Mouse (Mus musculus) left cerebral cortex, postnatal 36 days (tissue): ENCODE data around the gene Nmb. TPM values are rescaled to one million over a fixed set of nuclear protein-coding genes. Genes with fewer than 3 reads are reported as not detected.
A peak's percentile ranks its signal among the peaks of the same experiment; 100 is the strongest.

Experiments used
- DNase-seq, 2 experiments: peaks; one replicate each; pipeline ENCODE4 v3.0.0; 2021 to 2022; ENCODE audit warnings: low spot score in 2 of 2, mixed read lengths in 1 of 2
- intact Hi-C: fragments of 180-260 bp; cut with DNase I; formaldehyde crosslinking; loops from one replicate; pipeline ENCODE4 v1.15.1; 2025
- total RNA-seq, 2 experiments: library from RNA; stranded (reverse); gene quantifications; 2 replicates each; pipeline ENCODE4 v1.2.3; 2021

Gene Nmb
- total RNA-seq, 2 experiments from 2014 or later = 3.3 to 7.1 TPM

DNA sequence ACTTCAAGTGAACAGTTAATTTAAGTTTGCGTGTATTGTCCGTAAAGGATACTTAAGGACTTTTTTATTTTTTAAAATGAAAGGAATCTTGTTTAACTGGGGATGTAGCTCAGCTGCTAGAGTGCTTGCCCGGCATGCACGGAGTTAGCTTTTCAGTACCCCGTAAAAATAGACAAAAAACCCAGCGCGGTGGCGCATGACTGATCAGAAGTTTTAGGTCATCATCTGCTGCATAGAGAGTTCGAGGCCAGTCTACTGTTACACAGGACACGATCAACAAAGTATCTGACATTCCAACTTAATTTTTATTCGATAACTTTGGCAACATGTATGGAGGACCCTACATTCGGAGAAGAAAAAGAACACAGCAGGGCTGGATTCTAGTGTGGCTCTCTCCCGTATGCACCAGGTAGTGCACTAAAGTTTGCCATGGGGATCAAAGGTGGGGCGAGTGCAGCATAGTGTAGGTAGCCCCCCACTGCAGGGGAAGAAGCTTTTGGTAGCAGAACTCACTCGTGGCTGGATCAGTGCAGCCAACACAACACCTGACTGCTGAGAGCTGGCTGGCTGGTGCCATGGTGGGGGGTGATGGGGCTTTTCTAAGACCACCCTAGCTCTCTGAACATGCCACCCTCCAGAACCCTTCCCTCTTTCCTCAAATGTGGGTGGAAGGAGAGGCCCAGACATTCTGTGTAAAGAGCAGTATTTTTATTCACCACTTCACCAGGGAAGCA, 3.2 kb downstream of the Nmb start:
- intact Hi-C loops = no loop called here
- no peak for DNase-seq

DNA sequence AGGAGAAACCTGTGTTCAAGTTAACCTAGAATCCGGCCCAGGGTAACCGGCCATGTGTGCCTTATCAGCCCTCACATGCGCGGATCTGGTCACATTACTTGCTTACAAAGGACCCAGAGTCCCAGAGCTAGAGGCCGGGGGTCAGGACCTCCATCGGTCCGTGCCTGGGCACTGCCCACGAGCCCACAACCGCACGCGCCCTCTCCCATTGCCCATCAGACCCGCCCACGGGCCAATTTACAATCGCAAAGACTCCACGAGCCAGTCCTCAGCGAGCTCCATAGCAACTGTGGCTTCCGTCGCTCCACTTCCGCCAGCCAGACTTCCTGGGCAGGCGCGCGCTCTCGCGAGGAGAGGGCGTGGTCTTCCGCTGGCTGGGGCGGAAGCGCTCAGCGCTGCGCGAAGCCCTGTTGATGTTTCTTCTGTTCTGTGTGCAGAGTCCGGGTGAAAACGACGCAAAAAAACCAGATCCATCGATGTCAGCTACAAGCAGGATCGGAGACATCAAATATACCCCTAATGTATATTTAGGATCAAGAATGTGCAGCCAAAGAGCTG, 3.9 kb downstream of the Nmb start, which contains the start of gene Wdr73:
TSS of gene Wdr73 (minus strand) at position 326 of the 558 bp plus-strand sequence.
- intact Hi-C loops = no loop called here
- peak; percentile 90 to 91 for DNase-seq

DNA sequence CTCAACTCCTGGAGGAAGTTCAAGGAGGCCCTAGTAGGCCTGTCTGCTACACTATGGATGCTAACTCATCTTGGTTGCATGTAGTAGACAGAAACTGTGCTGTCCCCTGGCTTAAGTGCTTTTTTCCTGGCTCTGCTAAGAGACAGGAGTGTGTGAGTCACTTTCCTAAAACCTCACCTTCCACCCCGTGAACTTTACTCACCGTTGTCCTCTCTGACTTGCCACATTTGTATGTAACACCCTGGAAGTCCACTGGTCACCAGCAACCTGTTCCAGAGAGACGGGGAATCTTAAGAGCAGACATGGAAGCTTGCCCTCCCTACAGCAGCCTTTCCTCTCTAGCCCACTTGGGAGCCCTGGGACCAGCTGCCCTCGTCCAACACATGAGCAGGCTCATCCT, 7.2 kb downstream of the Nmb start:
- intact Hi-C loops = no loop called here
- no peak for DNase-seq

DNA sequence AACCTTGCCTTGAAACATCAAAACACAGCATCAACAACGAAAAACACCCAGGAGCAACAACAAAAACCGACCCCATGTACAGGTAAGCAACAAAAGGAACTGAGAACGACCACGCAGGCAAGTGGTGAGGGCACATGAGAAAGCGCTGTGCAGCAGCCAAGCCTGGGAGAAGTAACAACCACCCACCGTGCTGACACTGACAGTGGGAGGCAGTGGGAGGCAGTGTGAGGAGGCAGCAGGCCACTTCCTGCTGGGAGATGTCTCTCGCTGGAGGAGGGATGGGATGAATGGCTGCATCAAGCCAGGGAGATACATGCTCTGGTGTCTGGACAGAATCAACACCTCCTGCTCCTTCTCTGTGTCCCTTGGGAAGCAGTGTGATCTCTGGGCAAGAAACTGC, 7.7 kb downstream of the Nmb start:
- DNase-seq = peak in 1 of 2 experiments; percentile 32
- intact Hi-C loops = no loop called here

DNA sequence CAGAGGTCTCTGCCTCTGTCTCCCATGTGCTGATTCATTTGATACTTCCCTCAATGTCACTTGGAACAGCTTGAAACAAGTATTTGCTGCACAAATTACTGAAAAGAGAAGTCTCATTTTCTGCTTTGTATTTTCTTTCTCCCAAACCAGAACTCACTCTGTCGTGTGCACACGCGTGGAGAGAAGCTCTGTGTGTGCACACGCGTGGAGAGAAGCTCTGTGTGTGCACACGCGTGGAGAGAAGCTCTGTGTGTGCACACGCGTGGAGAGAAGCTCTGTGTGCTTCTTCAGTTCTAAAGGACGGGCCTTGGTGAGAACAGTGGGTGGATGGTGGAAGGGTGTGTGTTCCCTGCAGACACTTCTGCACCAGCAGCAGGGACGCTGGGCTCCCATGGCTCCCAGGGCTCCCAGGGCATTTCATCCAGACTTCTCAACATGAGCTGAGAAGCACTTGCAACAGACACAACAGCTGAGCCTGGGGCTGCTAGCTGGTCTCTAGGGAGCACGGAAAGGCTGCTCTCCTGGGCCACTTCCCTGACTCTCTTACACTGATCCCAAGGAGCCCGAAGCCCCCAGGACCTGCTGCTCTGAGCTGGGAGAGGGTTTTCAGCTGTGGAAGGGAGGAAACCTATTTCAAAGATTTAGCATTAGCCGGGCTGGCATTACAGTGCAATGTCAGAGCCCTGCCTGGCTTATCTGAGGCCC, 9.9 kb downstream of the Nmb start:
- intact Hi-C loops = no loop called here
- DNase-seq = no peak

DNA sequence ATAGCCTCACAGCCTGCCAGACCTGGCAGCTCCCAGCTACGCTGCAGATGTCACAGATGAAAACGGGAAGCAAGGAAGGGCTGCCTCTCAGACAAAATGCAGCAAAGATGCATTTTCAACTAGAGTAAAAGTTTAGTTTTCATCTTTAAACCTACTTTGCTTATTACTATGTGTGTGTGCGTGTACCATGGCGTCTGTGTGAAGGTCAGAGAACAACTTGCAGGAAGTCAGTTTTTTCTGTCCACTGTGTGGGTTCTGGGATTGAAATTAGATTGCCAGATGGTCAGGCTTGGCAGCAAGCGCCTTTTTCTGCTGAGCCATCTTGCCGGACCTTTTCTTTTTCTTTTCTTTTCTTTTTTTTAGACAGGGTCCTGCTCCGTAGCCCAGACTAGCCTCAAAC, 10.7 kb downstream of the Nmb start:
- no peak for DNase-seq
- intact Hi-C loops = no loop called here

DNA sequence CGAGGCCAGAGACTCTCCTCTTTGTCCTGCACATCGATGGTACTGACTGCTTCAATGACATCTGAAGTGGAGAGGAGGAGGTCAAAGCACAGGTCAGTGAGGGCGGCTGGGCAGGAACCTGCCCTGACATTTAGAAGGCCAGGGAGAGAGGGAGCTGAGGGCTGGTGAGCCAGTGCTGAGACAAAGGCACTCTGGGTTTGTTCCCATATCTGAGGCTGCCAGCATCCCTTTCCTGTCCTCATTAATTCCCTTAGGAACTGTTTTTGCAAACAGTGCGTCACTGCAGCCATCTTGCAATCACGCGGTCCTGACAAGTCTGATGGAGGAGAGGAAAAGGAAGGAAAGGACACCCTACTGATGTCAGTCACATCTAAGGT, 11.1 kb downstream of the Nmb start:
- intact Hi-C loops = no loop called here

DNA sequence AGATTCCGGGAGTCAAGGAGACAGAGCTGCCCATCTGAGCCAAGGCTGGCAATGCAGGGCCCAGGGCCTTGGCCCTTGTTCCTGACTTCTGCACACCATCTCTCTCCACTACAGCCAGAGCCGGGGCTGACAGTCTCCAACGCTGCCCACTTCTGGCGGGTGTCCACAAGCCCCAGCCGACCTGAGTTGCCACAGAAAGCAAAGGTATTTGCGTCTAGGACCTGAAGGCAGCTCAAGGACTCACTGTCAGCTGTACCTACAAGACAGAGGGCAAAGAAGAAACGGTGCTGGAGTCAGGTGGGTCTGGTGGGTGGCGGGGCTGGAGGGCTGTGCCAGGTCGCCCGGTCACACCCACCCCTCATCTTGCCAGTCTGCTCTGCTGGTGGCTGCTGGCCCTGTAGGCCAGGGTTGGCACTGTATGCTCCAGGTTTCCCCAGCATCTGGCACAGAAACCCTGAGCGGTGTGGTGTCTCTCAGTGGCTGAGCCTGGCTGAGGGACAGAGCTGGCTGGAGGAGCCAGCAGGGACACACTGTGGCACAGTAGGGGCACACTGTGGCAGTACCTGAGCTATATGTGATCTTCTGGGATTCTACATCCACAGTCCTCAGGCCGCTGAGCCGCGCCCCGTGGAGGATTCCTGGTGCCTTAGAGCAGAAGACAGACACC, 11.7 kb downstream of the Nmb start:
- intact Hi-C loops = no loop called here
- no peak for DNase-seq

More for the DNA sequence above, 11.1 kb downstream of the Nmb start:
- no peak for DNase-seq

DNA sequence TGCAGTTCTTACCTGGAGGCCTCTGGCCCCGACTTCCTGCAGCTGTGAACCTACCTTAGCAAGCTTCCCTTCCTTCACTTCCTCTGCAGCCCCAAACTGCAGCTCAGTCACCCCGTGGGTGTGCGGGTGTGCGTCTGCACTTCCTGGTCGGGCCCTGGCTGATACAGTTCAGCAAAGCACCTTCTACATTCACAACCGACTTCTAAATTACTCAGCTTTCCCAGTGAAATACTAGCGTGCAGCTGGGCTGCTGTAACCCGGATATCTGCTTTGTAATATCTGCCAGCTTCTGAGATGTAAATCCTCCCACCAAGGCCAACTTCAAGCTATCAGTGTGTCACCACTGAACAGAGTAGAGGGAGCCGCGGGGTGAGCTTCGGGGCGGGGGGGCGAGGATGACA, 15.0 kb downstream of the Nmb start:
- no peak for DNase-seq
- intact Hi-C loops = no loop called here

DNA sequence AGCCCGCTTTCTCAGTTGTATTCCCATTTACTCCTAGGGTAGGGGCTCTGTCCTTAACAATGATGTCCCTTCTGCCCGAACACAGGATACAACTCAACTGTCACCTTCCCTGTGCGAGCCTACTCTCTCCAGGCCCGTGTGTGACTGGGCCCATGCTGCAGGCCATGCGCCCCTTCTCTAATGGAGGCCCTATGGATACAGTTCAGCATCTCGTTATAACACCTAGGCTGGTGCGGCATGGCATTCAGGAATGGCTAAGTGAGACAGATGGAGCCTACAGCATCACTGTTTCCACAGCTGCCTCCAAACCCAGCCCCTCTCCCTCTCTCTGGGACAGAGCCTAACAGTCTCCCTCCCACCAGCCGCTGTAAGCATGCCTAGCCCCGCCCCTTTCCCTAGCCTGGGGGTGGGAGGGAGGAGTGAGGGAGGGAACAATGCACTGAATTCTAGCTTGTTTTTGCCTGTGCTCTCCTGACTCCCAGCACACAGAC, 15.8 kb downstream of the Nmb start:
- DNase-seq = peak; percentile 28 to 43
- intact Hi-C loops = no loop called here

DNA sequence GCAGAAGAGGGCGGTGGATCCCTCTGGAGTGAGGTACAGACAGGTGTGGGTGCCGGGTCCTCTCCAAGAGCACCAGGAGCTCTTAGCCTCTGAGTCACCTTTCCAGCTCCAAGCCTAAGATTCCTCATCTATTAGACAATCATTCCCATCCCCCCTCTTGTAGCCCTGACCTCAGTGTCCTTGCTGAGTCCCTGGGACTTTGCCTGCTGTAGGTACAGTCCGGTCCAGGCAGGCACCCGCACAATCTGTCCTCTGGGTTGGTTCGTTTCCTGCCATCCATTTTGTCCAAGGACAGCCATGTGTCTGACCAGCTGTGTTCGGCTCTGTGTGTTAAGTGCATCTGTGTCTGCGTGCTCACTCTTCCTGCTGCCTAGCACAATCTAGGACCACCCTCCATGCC, 16.3 kb downstream of the Nmb start:
- no peak for DNase-seq
- intact Hi-C loops = no loop called here

DNA sequence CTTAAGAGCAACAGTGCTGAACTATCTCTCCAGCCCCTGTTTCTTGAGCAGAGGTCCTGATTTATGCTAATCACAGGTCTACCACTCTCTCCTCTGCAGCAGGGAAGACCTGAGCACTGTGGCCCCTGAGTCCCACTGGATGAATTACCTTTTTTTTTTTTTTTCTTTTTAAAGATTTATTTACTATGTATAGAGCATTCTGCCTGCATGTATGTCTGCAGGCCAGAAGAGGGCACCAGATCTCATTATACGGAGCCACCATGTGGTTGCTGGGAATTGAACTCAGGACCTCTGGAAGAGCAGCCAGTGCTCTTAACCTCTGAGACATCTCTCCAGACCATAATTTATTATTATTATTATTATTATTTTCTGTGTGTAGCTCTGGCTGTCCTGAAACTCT, 19.2 kb downstream of the Nmb start:
- no peak for DNase-seq
- intact Hi-C loops = no loop called here

DNA sequence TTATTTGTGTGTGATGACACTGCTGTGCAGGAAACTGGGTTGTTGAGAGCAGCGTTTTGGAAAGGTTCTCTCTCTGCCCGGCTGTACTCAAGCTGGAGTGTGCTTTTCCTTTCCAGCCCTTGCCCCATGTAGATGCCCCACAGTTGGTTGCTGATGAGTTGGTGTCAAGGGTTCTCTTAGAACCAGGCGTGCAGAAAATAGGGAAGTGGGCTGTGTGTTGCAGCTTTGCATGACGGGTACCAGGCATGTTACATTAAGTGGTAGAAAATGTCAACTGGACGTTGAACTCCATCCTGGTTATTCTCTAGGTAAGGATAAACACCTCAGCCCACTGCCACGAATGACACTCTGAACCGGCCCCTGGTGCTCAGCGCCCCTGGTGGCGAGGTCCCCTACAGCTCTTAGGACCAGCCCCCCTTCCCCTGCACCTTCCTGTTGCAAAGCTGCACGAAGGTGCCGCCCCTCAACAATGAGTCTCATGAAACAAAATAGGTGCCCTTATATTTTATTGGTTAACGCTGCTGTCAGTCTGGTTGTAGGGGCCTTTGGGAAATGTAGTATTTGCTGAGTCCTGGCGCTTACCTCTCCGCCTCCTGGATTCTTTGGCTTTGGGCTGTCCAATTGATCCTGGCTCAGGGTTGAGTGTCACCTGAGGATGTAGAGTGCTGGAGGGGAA, 21.9 kb downstream of the Nmb start:
- intact Hi-C loops = no loop called here
- DNase-seq = peak; percentile 36 to 47

DNA sequence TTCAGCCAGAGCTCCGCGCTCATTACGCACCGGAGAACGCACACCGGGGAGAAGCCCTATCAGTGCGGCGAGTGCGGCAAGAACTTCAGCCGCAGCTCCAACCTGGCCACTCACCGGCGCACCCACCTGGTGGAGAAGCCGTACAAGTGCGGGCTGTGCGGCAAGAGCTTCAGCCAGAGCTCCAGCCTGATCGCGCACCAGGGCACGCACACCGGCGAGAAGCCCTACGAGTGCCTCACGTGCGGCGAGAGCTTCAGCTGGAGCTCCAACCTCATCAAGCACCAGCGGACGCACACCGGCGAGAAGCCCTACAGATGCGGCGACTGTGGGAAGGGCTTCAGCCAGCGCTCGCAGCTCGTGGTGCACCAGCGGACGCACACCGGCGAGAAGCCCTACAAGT, 29.1 kb downstream of the Nmb start:
- no peak for DNase-seq
- intact Hi-C loops = no loop called here

DNA sequence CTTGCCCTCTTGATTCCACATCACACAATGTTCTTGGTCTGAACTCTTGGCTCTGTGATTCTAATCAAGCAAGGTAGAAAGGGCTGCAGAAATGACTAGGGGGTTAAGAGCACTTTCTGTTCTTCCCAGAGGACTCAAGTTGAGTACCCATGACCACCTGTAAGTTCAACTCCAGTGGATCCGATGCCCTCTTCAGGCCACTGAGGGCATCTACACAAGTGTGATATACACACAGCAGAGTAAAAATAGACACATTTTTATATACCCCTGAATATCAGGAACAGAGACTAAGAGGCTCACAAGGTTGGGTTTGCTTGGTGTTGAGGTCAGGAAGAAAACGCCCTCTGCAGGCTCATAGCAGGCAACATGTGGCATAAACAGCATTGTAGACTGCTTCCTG, 31.2 kb downstream of the Nmb start:
- intact Hi-C loops = no loop called here
- DNase-seq = no peak

DNA sequence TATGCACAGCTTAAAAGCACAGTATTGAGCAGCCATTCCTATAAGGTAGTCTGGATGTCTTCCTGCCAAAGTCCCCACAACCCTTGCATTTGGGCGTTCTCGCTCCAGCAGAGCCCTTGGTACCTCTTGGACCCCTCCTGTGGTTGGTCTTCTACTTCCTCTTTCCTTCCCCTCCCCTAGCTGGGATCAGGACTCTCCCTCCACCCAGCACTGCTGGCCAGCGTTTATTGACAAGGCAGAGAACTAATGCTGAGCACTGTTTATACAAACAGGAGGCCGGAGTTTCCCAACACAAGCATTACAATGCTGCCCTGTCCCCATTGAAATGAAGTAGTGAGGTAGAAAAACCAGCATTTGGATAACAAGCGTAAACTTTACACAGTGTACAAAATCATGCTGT, 31.8 kb downstream of the Nmb start:
- intact Hi-C loops = no loop called here
- no peak for DNase-seq

DNA sequence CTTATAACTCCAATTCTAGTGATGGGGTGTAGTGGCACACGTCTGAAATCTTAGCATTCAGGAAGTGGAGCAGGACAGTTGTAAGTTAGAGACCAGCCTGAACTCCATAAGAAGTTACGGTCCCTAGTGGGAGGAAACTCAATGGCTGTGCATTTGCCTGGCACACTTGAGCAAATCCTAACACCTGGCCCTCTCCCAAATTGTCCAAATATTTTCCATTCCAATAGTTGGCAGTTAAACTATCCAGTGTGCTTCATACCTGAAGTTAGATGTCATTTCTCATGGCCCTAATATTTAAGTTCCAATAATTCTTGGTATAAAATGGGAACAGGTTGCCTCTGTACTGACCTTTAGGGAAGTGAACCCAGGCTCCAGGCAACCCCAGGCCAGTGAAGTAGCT, 36.2 kb downstream of the Nmb start:
- intact Hi-C loops = no loop called here
- DNase-seq = no peak

DNA sequence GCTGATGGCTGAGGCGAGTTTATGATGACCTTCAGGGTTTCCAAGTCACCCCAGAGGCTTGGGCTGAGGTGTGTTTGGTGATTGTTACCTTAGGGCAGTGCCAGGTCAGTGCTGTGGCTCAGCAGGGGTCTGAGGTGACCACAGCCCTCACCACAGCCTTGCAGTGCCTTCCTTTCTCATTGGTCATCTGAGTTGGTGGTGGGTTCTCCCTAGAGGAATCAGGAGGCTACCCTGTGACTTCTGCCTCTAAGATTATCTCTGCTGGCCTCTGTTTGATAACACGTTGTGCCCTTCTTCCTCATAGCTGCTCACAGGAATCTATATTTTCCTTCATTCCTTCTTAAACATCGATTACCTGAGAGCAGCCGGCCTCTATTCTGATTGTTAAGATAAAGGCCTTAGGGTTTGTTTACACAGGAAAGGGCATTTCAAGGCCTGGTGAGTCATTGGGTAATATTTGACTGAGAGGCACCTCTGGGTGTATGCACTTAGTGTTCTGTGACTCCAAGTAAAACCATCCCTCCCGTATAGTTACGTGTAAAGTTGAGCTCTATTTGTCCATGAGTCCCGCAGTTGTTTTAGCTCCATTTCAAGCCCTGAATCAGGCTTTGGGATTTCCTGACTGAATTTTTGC, 38.2 kb downstream of the Nmb start:
- intact Hi-C loops = no loop called here
- no peak for DNase-seq

DNA sequence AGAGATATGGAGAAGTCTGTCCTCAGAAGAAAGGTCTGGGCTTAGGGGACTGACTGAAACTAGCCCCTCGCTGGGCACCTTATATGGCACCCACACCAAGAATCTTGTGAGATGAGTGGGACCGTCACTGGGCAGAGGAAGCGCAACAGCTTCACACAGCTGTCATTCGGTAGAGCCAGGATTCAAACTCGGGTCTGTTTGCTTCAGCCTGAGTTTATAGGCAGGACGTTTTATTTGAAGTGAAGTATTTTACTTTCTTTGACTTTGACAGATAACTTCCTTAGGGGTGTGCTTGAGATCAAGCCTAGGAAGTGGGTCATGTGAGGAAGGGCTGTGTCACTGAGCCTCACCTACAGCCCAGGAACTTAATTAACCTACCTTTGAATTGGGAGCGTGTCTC, 39.4 kb downstream of the Nmb start:
- intact Hi-C loops = no loop called here
- no peak for DNase-seq

DNA sequence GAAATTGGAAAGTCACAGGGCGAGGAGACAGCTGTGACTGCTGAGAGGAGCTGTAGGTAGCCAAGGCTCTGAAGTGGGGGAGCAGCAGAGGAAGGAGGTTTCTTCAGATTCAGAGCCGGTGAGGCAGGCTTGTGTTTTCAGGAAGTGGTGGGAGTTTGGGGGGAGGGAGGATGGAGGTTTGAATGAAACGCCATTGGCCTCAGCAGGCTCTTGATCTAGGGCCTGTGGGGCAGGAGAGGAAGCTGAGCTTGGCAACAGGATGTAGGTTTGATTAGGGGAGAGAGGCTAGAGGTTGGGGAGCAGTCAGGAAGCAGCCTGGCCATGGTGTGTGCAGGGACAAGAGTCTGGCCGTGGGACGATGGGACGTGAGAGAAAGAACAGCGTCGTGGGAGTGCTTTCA, 40.0 kb downstream of the Nmb start:
- intact Hi-C loops = no loop called here
- no peak for DNase-seq
